Mouse (Mus musculus) liver, embryonic 12.5 days (tissue): Measurements from ENCODE around the gene Dtx2. TPM values are rescaled to one million over a fixed set of nuclear protein-coding genes. Genes with fewer than 3 reads are reported as not detected.

Experiments
- ATAC-seq: fragments of 200-750 bp; cut with Nextera tagmentation; 2 replicates; pipeline ENCODE4 v1.8.0; 2017; ENCODE audit warnings: moderate number of reproducible peaks, mild to moderate bottlenecking, moderate library complexity
- H3K27ac ChIP-seq: fragments of 300-500 bp; sonication (generic); 2 replicates; pipeline ENCODE4 v1.5.1; 2016; ENCODE audit warnings: mild to moderate bottlenecking
- H3K27me3 ChIP-seq: fragments of 300-500 bp; sonication (generic); replicated peaks from 2 replicates; pipeline ENCODE4 v1.6.1; 2016; ENCODE audit warnings: mild to moderate bottlenecking, moderate library complexity
- H3K36me3 ChIP-seq: fragments of 300-500 bp; sonication (generic); 2 replicates; pipeline ENCODE4 v1.6.1; 2016; ENCODE audit warnings: mild to moderate bottlenecking, moderate library complexity
- H3K4me1 ChIP-seq: fragments of 300-500 bp; sonication (generic); 2 replicates; pipeline ENCODE4 v1.6.1; 2016
- H3K4me2 ChIP-seq: fragments of 300-500 bp; sonication (generic); 2 replicates; pipeline ENCODE4 v1.6.1; 2016; ENCODE audit warnings: mild to moderate bottlenecking, moderate library complexity
- H3K4me3 ChIP-seq: fragments of 300-500 bp; sonication (generic); 2 replicates; pipeline ENCODE4 v1.5.1; 2016; ENCODE audit warnings: mild to moderate bottlenecking, moderate library complexity
- H3K9ac ChIP-seq: fragments of 300-500 bp; sonication (generic); 2 replicates; pipeline ENCODE4 v1.6.1; 2016; ENCODE audit warnings: mild to moderate bottlenecking, moderate library complexity
- H3K9me3 ChIP-seq: fragments of 300-500 bp; sonication (generic); replicated peaks from 2 replicates; pipeline ENCODE4 v1.6.1; 2016; ENCODE audit warnings: mild to moderate bottlenecking, moderate library complexity
- WGBS: fragments of 180-500 bp; shearing (Covaris S2); methylation state at CpG from one replicate; pipeline ENCODE4 v1.1.7; 2016; ENCODE audit not compliant: insufficient replicate concordance; 5-methylcytosine and 5-hydroxymethylcytosine counted together
- polyA plus RNA-seq: library from polyadenylated mRNA; unstranded; fragments of >200 nt; fragmentation: Nextera tagmentation; extraction: Ambion mirVana; gene quantifications from 2 replicates; pipeline ENCODE4 v1.2.1, GENCODE M21; 2016

Gene Dtx2
- polyA plus RNA-seq, 1 experiment from 2014 or later = 11.3 TPM

DNA sequence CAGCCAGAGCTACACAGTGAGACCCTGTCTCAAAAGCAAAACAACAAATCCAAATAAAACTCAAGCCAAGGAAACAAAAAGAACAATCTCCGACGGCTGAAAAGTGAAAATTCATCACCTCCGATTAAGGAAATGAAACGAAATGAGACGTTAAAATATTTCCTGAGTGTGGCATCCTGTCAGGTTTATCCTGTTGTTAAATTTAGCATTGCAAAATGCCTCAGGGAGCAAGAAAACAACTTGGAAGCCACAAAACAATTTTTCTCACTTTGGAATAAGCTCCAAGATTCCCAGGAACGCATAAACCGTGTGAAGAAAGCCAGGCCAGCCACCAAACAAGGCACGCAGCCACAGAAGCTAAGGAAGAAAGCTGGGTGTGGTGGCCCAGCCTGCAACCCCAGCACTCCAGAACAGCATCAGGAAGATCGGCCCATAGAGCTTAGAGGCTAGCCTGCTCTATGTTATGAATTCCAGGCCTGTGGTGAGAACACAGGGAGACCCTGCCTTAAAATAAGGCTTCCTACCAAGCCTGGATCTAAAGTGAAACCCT lies 82.5 kb downstream of the Dtx2 start:
- Histone ChIP-seq H3K4me3 (no peak overlapping the region), H3K27ac (no peak overlapping the region), H3K36me3 (no peaks in the 10 kb centered on the region), H3K4me1 (no peaks in the 10 kb centered on the region), H3K9ac (no peak overlapping the region), H3K27me3 (peaks cover 20% of the 10 kb centered on the region), H3K4me2 (no peak overlapping the region), H3K9me3 (no peaks in the 10 kb centered on the region)
- no peak for ATAC-seq
- 64% methylated on average over 9 of the region's 9 CpGs for WGBS

GRCm38 (mm10) chr5:136078136-136078535 lies 83.5 kb downstream of the Dtx2 start:
- ATAC-seq = no peak
- H3K4me3 ChIP-seq = no peak overlapping the region
- H3K9ac ChIP-seq = no peak overlapping the region
- 0 out of 2 replicates have a peak, but pooled peaks cover under 1% of the 10 kb centered on the region for H3K4me1 ChIP-seq
- WGBS = 74% methylated on average over 5 of the region's 5 CpGs
- no peak overlapping the region for H3K4me2 ChIP-seq
- H3K9me3 ChIP-seq = no peaks in the 10 kb centered on the region
- no peaks in the 10 kb centered on the region for H3K36me3 ChIP-seq
- peaks cover 20% of the 10 kb centered on the region for H3K27me3 ChIP-seq
- H3K27ac ChIP-seq = no peak overlapping the region

DNA sequence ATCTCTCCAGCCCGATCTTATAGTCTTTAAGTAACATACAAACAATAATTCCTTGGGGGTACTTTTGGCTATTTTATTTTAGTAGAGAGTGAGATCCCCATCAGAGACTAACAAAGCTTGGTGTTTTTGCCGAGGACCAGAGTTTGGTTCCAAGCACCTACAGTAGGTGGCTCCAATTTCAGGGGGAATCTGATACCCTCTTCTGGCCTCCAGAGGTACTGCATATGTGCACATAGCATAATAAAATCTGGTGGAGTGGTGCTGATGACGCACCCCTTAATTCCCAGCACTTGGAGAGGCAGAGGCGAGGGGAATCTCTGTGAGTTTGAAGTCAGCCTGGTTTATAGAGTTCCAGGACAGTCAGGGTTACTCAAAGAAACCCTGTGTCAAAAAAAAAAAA lies 87.7 kb downstream of the Dtx2 start:
- H3K4me2 ChIP-seq = no peak overlapping the region
- H3K36me3 ChIP-seq = no peaks in the 10 kb centered on the region
- peaks cover 36% of the 10 kb centered on the region for H3K27me3 ChIP-seq
- H3K9me3 ChIP-seq = no peaks in the 10 kb centered on the region
- no peak overlapping the region for H3K4me3 ChIP-seq
- 57% methylated on average over 4 of the region's 4 CpGs for WGBS
- ATAC-seq = no peak
- peaks cover 25% of the 10 kb centered on the region for H3K4me1 ChIP-seq
- no peak overlapping the region for H3K27ac ChIP-seq
- H3K9ac ChIP-seq = no peak overlapping the region

Other genes starting within 250 kb of the Dtx2 start
- gene Styxl1, start 216.4 kb upstream of the Dtx2 start, polyA plus RNA-seq = 0.16 TPM in 1 of 2 replicates, not detected in the other
- gene Mdh2, start 216.3 kb upstream of the Dtx2 start, polyA plus RNA-seq = 451 and 473 TPM in 2 replicates
- not detected in 2 replicates for gene Srrm3, start 187.9 kb upstream of the Dtx2 start, polyA plus RNA-seq
- gene Hspb1, start 106.9 kb upstream of the Dtx2 start, polyA plus RNA-seq = 7.4 TPM in 2 replicates
- gene Ywhag, start 60.2 kb upstream of the Dtx2 start, polyA plus RNA-seq = 121 and 128 TPM in 2 replicates
- 2.0 TPM in 2 replicates for gene Ssc4d, start 20.3 kb upstream of the Dtx2 start, polyA plus RNA-seq
- gene Zp3, start 14.7 kb upstream of the Dtx2 start, polyA plus RNA-seq = not detected in 2 replicates
- 6.9 TPM in 2 replicates for gene Upk3b, start 43.7 kb downstream of the Dtx2 start, polyA plus RNA-seq
- 0.13 and 0.14 TPM in 2 replicates for gene Upk3bl, start 59.7 kb downstream of the Dtx2 start, polyA plus RNA-seq
- gene Rasa4, start 89.1 kb downstream of the Dtx2 start, polyA plus RNA-seq = 1.5 and 1.6 TPM in 2 replicates
- gene Polr2j, start 121.8 kb downstream of the Dtx2 start, polyA plus RNA-seq = 186 and 191 TPM in 2 replicates
- gene Lrwd1, start 141.3 kb downstream of the Dtx2 start, polyA plus RNA-seq = 53.4 and 54.5 TPM in 2 replicates
- 17.0 and 18.8 TPM in 2 replicates for gene Alkbh4, start 141.3 kb downstream of the Dtx2 start, polyA plus RNA-seq
- 4.4 and 6.7 TPM in 2 replicates for gene Orai2, start 175.9 kb downstream of the Dtx2 start, polyA plus RNA-seq
- 36.3 and 41.3 TPM in 2 replicates for gene Prkrip1, start 204.2 kb downstream of the Dtx2 start, polyA plus RNA-seq